Mouse (Mus musculus) fat pad, adult 2 months (tissue): ENCODE measurements around the gene Cdc14b.
"Not testable (repeated sequence)": the region's sequence is repeated elsewhere in the genome, so short reads cannot be mapped to it uniquely, and the experiment has no call there.

Source experiments
- DNase-seq: peaks from one replicate; pipeline ENCODE4 v3.0.0-alpha.2; 2011; ENCODE audit warnings: low read depth, low spot score; ENCODE audit errors: extremely low read depth

Gene Cdc14b

DNA sequence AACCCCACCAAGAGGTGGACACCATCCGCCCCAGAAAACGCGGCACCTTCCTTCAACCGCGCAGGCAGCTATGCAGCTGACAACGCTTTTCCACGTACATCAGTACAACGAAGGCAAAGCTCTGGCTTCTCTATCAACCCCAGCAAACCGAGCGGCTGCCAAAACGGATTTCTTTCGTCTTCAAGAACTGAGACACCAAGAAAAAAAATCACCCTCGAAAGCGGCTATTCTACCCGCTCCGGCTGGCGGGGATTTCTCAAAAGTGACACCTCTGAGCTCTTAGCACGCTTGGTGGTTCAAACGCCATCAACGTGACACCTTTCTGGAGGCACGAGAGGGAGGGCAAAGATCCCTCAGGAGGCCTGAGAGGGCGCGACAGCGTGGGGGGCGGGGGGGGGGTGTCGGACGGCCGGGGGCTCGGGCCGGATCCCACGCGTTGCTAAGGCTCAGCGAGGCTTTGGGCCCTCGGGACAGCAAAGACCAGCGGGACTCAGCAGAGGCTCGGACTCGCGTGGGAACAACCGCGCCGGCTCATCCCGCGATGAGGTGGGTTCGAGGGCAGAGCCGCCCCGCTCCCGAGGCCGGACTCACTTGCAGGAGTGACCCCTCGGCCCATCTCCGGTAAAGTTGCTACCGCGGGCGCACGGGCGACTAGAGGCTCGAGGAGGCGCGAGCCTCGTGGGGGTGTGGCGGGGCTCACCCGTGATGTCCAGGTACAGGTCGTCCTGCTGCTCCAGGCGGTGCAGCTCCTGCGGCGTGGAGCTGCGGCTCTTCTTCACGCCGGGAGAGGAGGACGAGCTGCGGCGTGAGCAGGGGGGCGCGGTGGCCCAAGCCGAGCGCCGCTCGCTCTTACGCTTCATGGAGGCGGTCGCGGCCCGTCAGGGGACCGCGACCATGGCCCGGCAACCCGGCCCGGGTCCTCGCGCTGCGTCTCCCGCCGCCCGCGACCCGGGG is 922 bp downstream of the Cdc14b start:
- DNase-seq: no peak

DNA sequence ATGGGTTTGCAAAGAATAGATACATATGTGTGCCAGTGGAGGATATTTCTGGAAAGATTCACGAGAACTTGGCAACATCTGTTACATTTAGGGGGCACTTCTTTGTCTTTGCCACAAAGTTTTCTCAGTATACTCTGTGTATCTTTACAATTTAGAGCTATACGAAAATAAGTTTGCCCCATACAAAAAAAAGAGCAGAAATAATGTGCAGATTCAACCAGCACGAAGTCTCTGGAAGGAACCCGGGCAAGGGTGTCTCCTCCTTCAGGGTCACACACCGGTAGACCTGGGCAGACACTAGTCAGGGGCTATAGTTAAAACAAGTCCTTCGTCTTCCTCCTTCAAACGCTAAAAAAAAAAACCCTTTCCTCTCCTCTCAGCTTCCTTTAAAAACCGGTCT is 1.7 kb downstream of the Cdc14b start:
- no peak for DNase-seq

DNA sequence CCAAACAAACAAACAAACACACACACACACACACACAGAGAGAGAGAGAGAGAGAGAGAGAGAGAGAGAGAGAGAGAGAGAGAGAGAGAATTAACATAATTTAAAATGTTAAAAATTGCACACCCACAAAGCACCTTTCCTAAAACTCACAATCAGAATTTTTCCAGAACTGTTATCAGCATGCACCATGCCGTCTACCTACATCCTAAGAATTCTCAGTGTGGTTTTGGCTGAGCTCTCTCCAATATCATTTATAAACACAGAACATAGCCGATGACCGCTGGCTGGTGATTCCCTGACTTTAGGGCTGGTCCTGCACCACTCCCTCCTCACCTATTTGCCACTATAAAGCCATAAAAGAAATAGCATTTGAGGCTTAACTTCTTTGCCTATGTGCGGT is 6.7 kb downstream of the Cdc14b start:
- no peak for DNase-seq

DNA sequence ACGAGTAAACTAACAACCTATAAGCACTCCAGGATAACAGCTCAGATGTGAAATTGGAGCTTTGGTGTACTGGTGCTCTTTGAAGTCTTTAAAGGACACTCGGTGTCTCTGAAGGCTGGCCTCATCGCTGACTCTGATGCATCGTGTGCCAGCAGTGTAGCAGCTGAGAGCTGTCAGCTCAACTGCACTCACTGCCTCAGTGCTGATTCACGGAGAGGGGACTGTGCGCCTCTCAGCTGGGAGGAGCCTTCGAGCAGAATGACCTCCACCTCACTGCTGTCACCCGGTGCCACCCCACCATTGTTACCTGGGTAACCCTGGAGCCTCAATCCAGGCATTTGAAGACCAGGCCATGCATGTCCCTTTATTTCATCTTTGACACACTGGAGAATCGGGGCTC is 7.9 kb downstream of the Cdc14b start:
- no peak for DNase-seq

DNA sequence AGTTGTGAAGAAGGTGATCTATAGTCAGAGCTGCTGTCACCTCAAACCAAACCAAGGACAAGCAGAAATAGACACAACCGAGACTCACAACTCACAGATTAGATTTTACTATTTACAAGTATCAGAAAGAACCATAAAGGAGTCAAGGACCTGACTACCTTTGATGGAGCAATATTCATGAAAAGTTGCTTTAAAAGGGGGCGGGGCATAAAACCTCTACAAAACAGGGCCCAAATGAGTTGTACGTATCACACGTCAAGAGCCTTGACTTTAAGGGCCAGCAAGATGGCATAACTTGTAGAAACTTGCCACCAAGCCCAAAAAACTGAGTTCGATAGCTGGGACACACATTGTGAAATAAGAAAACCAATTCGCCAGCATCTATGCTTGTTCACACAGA is 10.5 kb downstream of the Cdc14b start:
- DNase-seq: no peak

DNA sequence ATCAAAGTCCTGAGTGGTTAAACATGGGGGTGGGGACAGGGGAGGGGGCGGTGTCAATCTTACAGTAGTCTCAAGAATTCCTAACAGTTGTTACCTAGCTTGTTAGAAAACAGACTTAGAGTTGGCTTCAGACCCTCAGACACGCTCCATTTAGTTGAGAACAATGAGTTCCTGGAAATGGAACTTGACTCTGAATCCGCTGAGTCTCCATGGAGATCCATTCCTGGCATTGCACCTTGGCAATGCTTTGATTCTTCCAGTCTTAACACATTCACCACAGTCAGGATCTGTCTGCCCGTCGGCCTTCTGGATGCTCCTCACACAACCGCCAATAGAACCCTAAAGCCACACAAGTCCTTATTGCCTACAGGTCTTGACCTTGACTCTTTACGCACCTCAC is 15.2 kb downstream of the Cdc14b start:
- DNase-seq: peak; percentile 19

DNA sequence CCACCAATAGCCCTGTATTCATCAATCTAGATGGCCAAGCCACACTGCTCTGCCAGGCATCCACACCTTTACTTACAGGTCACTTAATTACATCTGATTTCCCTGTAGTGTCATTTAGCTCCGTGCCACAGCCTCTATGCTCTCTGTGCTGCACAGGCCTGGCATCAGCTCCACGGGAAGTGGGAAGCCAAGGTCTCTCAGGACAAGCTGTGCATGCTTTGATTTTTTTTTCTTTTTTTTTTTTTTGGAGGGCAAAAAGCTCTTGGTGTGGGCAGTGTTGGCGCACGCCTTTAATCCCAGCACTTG is 16.6 kb downstream of the Cdc14b start:
- DNase-seq: no peak

DNA sequence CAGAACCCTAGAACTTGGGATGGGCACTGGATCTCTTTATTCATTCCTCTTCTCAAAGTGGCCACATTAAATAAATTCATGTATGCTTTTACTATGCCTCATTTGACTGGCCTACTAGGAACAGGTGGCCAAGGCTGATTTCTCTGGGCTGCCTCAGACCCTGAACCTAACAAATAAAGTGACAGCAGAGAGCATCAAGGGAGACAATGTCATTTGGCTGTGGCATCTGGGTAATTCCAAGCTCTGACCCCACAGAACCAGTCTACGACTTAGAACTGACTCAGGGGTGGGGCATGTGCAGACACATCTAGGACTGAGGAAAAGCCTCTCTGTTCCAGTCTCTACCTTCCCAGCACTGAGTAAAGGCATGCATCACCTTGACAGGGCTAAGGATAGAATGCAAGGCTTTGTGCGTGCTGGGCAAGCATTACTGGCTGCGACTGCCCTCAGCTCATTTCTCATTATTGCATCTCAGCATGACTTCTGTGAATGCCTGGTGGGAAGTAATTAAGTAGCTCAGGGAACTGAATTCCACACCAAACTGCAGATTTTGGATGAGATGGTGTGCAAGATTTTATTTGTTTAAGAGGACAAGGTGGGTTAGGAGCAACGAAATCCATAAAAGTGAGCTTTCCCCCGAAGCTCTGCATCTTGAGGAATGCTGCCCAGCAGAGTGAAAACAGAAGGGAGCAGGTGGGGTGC is 17.1 kb downstream of the Cdc14b start:
- no peak for DNase-seq

DNA sequence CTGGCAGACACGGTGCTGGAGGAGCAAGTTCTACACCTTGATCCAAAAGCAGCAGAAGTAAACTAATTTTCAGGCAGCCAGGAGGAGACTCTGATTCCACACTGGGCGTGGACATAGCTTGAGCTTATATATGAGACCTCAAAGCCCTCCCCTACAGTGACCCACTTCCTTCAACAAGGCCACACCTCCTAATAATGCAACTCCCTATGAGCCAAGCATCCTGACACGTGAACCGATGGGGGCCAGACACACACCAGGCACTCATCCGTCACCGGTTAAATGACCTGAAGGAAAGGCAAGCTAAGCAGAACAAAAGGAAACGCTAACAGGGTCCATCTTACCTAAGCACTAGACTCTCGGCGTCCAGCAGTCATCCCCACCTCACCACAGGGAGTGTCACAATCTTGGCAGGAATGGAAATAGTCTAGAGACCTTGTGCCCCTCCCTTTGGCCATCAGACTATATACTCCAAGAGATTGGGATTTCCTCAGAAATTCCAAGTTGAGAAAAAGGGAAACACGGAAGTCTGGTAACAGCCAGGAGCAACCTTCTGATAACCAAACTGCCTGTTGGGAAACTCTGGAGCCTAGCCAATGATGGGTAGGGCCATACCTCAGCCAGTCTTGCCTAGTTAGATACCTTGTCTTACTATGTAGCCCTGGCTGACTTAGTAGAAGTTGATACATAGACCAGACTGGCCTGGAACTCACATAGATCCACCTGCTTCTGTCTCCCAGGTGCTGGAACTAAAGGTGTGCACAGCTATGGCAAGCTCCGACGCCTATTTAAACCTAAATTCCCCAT is 17.9 kb downstream of the Cdc14b start:
- DNase-seq: no peak

DNA sequence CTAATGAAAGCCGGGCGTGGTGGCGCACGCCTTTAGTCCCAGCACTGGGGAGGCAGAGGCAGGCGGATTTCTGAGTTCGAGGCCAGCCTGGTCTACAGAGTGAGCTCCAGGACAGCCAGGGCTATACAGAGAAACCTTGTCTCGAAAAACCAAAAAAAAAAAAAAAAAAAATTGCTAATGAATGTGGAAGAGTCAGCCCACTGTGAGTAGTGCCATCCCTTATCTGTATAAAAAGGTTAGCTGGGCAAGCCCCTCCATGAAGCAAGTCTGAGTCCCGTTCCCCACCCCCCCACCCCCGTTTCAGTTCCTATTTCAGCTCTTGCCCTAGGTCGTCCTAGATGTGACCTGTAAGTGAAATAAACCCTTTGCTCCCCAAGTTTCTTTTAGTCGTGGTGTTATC is 20.9 kb downstream of the Cdc14b start:
- not testable (repeated sequence) for DNase-seq

DNA sequence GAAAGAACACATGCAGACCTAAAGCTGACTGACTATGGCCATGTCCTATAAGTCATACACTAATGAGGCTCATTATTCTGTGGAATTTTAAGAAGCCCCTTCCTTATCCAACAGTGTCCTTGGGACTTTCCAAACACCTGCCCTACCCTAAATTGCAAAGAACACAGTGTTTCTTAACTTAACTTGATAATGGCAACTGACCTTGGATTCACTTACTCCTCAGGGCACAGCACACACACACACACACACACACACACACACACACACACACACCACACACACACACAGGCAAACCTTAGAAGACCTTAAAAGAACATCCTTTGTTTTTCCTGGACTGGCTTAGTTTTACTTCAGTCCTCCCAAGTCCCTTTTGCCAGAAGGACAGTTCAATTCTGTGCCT is 21.4 kb downstream of the Cdc14b start:
- DNase-seq: no peak

DNA sequence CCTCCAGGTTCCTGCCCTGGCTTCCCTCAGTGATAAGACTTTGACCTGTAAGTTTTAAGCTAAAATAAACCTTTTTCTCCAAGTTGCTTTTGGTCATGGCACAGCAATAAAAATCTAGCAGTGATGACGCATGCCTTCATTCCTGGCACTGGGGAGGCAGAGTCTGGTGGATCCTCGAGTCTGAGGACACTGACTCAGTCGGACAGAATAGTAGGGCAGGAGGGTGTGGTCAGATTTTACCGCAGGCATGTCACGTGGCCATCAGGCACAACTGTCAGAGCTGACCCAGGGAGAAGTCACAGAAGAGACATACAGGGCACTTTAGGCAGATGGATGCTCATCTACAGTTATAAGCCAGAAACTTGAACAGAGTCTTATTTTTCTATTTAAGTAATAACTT is 22.9 kb downstream of the Cdc14b start:
- no peak for DNase-seq

DNA sequence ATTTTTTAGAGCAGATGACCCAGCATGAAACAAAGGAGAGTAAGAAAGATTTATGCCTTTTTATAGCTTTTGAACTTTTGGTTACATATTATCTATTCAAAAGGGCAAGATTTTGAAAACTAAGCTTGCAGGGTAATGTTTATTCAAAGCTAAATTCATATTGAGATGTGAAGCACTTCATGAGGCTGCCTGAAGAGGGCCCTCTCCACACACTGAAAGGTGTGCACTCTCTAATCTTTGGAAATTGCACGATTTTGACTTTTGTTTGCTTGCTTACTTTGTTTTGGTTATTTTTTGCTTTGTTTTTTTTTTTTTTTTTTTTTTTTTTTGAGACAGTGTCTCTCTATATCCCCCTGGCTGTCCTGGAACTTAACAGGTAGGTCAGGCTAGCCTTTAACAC is 24.7 kb downstream of the Cdc14b start:
- DNase-seq: no peak

DNA sequence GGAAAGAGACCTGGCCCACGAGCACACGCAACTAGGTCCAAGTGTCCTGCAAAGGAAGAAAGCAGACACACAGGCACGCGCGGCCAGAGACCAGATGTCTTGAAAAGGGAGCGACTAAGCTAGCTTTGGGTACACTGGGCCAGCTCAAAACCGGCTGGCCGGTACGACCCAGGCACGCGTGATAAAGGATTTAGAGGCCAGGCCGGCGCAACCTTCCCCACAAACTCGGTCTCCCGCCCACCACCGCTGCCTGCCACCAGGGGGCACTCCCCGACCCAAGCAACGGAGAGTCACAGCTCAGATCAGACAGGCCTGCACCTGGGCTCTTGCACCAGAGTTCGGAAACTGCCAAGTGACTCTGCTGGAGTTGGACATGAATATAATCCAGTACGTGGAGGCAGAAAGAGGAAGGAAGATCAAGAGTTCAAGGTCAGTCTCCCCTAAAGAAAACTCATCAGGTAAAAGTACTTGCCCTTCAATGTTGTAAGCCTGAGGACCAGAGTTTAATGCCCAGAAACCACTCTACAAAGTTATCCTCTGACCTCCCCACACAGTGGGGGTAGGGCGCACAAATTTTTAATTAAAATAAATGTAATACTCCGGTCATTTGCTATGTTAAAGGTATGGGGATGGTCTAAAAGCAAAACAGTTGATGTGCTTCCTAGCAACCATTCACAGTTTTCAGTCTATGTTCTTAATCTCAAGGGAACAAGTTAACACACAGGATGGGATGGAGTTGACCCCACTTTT is 26.1 kb downstream of the Cdc14b start:
- no peak for DNase-seq

DNA sequence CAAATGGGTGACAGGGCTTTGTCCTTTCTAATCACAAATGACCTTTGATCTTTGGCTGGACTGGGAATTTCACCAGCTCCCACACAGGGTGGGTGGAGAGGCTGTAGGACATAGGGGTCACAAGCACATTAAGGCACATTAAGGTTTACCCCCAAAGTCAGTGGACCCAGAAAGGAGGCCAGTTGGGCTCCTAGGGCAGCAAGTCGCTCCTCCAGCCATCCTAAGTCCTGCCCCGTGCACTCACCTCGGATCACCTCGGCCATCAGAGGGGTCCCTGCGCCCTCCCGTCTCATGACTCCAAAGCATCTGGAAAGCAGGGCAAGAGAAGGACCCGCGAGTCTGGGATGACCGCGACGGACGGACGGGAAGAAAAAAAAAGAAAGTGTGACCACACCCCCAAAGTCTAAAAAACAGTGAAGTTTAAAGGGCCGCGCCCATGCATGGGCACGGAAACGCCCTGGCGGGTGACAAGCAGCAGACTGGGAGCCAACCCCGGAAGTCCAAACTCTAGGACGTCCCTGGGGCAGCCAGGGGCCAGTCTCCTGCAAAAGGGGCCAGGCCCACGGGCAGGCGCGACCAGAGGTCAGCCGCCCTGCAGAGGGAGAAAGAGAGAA is 26.8 kb downstream of the Cdc14b start:
- DNase-seq: no peak

DNA sequence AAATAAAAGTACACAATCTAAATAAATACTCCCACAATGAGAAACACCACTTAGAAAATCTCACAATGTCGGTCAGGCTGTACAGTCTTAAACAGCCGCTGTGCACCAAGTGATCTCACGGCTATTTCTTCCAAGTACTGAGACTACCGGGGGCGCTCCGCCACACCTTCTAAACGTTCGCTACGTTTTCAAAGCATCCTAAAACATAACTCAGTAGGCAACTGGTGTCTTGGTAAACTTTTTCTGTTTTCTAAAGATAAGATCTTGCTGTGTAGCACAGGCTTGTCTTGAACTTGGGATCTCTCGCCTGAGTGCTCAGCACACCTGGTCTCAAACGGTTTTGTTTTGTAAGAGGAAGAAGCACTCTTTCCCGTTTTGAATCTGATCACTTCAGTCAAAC is 29.0 kb downstream of the Cdc14b start:
- no peak for DNase-seq

DNA sequence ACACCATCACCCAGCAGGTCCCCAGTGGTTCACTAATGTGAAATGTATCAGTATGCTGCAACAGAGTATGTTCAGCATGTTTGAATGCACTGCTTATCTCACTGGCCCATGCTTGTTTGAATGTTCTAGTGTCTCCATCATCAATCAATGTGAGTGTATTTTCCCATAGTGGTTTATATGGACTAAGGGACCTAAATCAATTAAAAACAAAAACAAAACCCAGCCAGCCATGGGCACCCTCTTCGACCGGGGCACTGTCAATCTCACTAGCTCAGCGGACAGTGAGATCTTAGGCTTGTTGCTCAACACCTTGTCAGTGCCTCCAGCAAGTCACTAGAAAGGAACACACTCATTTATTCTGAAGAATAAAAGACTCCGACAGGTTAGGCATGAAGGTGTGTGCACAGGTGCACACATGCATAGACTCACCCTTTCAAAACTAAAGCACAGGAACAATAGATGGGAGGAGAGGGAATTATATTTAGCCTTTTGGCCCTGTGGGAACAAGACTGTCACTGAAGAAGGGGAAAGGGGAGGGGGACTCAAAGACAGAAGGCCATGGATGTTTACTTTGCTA is 30.3 kb downstream of the Cdc14b start:
- DNase-seq: no peak

DNA sequence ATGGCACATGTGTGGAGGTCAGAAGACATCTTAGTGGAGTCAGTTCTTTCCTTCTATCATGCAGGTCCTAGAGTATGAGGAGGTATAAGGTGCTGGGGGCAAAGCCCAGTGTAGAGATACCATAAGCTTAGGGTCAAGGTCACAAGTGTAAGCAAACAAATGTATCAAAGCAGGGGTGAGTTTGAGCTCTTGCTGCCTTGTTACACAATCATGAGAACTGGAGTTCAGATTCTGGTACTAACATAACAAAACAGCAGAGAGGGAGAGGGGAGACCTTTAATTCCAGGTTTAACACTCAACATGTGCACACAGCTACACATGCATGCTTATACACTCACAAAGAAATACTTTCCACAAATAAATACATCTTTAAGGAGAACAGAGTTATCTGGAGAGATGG is 32.4 kb downstream of the Cdc14b start:
- no peak for DNase-seq

DNA sequence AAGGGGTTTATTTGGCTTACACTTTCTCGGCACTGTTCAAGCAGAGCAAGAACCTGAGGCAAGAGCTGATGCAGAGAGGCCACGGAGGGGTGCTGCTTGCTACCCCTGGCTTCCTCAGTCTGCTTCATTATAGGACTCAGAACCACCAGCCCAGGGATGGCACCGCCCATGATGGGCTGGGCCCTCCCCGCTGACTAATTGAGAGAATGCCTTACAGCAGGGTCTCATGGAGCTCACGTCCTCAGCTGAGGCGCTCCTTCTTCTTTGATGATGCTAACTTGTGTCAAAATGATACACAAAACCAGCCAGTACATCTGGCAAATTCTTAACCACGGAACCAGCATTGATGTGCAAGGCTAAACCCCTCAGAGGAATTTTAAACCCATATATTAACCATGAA is 34.5 kb downstream of the Cdc14b start:
- DNase-seq: no peak

DNA sequence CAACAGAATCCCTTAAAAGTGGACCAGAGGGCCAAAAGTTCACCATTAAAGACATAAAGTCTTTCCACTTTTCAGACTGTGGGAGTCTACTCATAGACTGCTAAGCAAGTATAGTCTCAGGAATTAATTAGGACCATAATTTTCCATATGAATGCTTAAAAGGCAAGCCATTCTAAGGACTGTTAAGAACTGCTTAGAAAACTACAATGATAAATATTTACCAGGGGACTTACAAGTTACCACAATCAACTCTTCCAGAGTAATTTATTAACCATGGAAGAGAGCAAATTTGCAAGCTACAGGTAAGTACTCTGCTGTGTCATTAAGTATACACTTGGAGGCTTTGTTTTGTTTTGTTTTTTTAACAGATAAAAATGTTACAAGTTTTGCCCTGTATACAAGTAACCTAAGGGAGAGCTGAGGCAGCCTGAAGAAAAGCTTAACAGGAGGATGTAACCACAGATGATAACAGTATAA is 37.4 kb downstream of the Cdc14b start:
- DNase-seq: no peak
